Mouse (Mus musculus) midbrain, embryonic 12.5 days (tissue): ENCODE measurements at regions not wholly inside any gene's neighbourhood (a gene's known extent, or its start where the extent isn't known, plus 50 kb on each side); places are given as distances from the start of the nearest gene placed in this dataset.

ENCODE experiments used
- ATAC-seq: fragments of 200-750 bp; cut with Nextera tagmentation; 2 replicates; pipeline ENCODE4 v1.8.0; 2017; ENCODE audit warnings: low read depth, moderate TSS enrichment, moderate library complexity; ENCODE audit not compliant: low FRiP score
- H3K27ac ChIP-seq: fragments of 300-500 bp; sonication (generic); replicated peaks from 2 replicates; pipeline ENCODE4 v1.5.1; 2016; ENCODE audit warnings: mild to moderate bottlenecking
- H3K27me3 ChIP-seq: fragments of 300-500 bp; sonication (generic); 2 replicates; pipeline ENCODE4 v1.6.1; 2016; ENCODE audit warnings: mild to moderate bottlenecking
- H3K36me3 ChIP-seq: fragments of 300-500 bp; sonication (generic); 2 replicates; pipeline ENCODE4 v1.6.1; 2016
- H3K4me1 ChIP-seq: fragments of 300-500 bp; sonication (generic); 2 replicates; pipeline ENCODE4 v1.6.1; 2016
- H3K4me2 ChIP-seq: fragments of 300-500 bp; sonication (generic); replicated peaks from 2 replicates; pipeline ENCODE4 v1.6.1; 2016; ENCODE audit warnings: mild to moderate bottlenecking, moderate library complexity
- H3K4me3 ChIP-seq: fragments of 300-500 bp; sonication (generic); 2 replicates; pipeline ENCODE4 v1.5.1; 2016; ENCODE audit warnings: mild to moderate bottlenecking
- H3K9ac ChIP-seq: fragments of 300-500 bp; sonication (generic); replicated peaks from 2 replicates; pipeline ENCODE4 v1.6.1; 2016; ENCODE audit warnings: mild to moderate bottlenecking, moderate library complexity
- H3K9me3 ChIP-seq: fragments of 300-500 bp; sonication (generic); 2 replicates; pipeline ENCODE4 v1.6.1; 2016; ENCODE audit warnings: mild to moderate bottlenecking
- WGBS: fragments of 180-500 bp; shearing (Covaris S2); methylation state at CpG from one replicate; pipeline ENCODE4 v1.1.7; 2016; 5-methylcytosine and 5-hydroxymethylcytosine counted together

GRCm38 (mm10) chr9:69673463-69674105, 87.2 kb downstream of the Foxb1 start:
- Histone ChIP-seq H3K9me3 (no peaks in the 10 kb centered on the region), H3K4me2 (no peak overlapping the region), H3K9ac (no peak overlapping the region), H3K27ac (no peak overlapping the region), H3K27me3 (peaks cover 42% of the 10 kb centered on the region), H3K4me3 (no peak overlapping the region), H3K4me1 (peaks cover 27% of the 10 kb centered on the region), H3K36me3 (no peaks in the 10 kb centered on the region)
- no peak for ATAC-seq
- 71% methylated on average over 10 of the region's 10 CpGs for WGBS

- H3K27me3 ChIP-seq: peaks cover 46% of the 10 kb centered on the region
- no peak for ATAC-seq
- H3K9me3 ChIP-seq: no peaks in the 10 kb centered on the region
- no peak overlapping the region for H3K4me2 ChIP-seq
- no peak overlapping the region for H3K27ac ChIP-seq
- H3K9ac ChIP-seq: no peak overlapping the region
- H3K4me1 ChIP-seq: peaks cover 32% of the 10 kb centered on the region
- H3K36me3 ChIP-seq: no peaks in the 10 kb centered on the region
- no peak overlapping the region for H3K4me3 ChIP-seq
- WGBS: 59% methylated on average over 13 of the region's 13 CpGs
Observed at GRCm38 (mm10) chr9:69672657-69673462, 87.9 kb downstream of the Foxb1 start.

- H3K36me3 ChIP-seq: no peaks in the 10 kb centered on the region
- 0 out of 2 replicates have a peak, but pooled peaks have one; percentile 14 for ATAC-seq
- H3K9ac ChIP-seq: no peak overlapping the region
- peaks cover 32% of the 10 kb centered on the region for H3K4me1 ChIP-seq
- peak overlapping the region; percentile 77 for H3K4me2 ChIP-seq
- H3K27me3 ChIP-seq: peaks cover 59% of the 10 kb centered on the region
- H3K4me3 ChIP-seq: peak overlapping the region; percentile 39
- no peak overlapping the region for H3K27ac ChIP-seq
- no peaks in the 10 kb centered on the region for H3K9me3 ChIP-seq
- under 1% methylated on average over 18 of the region's 18 CpGs for WGBS
Observed at GRCm38 (mm10) chr9:69671199-69671598, 89.5 kb downstream of the Foxb1 start.

GRCm38 (mm10) chr9:69670551-69671044, 90.1 kb downstream of the Foxb1 start:
- peaks cover 32% of the 10 kb centered on the region for H3K4me1 ChIP-seq
- H3K9ac ChIP-seq: peak overlapping the region; percentile 41
- H3K27me3 ChIP-seq: peaks cover 62% of the 10 kb centered on the region
- ATAC-seq: peak; percentile 81
- H3K36me3 ChIP-seq: no peaks in the 10 kb centered on the region
- H3K4me3 ChIP-seq: peak overlapping the region; percentile 39
- WGBS: 0% methylated on average over 17 of the region's 17 CpGs
- H3K27ac ChIP-seq: no peak overlapping the region
- H3K4me2 ChIP-seq: peak overlapping the region; percentile 77
- H3K9me3 ChIP-seq: no peaks in the 10 kb centered on the region

GRCm38 (mm10) chr9:69669611-69670550, 90.9 kb downstream of the Foxb1 start:
- under 1% methylated on average over 25 of the region's 25 CpGs for WGBS

GRCm38 (mm10) chr9:69668475-69669090, 92.2 kb downstream of the Foxb1 start:
- peaks cover 61% of the 10 kb centered on the region for H3K27me3 ChIP-seq
- no peaks in the 10 kb centered on the region for H3K9me3 ChIP-seq
- H3K27ac ChIP-seq: no peak overlapping the region
- 0 out of 2 replicates have a peak overlapping the region, but pooled peaks have one; percentile 2 for H3K4me2 ChIP-seq
- 7% methylated on average over 9 of the region's 9 CpGs for WGBS
- H3K4me3 ChIP-seq: no peak overlapping the region
- no peak for ATAC-seq
- peaks cover 32% of the 10 kb centered on the region for H3K4me1 ChIP-seq
- no peaks in the 10 kb centered on the region for H3K36me3 ChIP-seq
- no peak overlapping the region for H3K9ac ChIP-seq

More at GRCm38 (mm10) chr9:69669611-69670550, 90.9 kb downstream of the Foxb1 start:
- no peaks in the 10 kb centered on the region for H3K9me3 ChIP-seq
- peak overlapping the region; percentile 77 for H3K4me2 ChIP-seq
- peaks cover 66% of the 10 kb centered on the region for H3K27me3 ChIP-seq
- H3K36me3 ChIP-seq: no peaks in the 10 kb centered on the region
- H3K9ac ChIP-seq: peak overlapping the region; percentile 41
- peaks cover 32% of the 10 kb centered on the region for H3K4me1 ChIP-seq
- H3K4me3 ChIP-seq: peak overlapping the region; percentile 39
- no peak overlapping the region for H3K27ac ChIP-seq
- 0 out of 2 replicates have a peak, but pooled peaks have one; percentile 50 for ATAC-seq

- no peak overlapping the region for H3K9ac ChIP-seq
- no peak overlapping the region for H3K4me2 ChIP-seq
- H3K36me3 ChIP-seq: no peaks in the 10 kb centered on the region
- no peak overlapping the region for H3K4me3 ChIP-seq
- no peak overlapping the region for H3K27ac ChIP-seq
- H3K27me3 ChIP-seq: peaks cover 48% of the 10 kb centered on the region
- no peaks in the 10 kb centered on the region for H3K9me3 ChIP-seq
- ATAC-seq: no peak
- H3K4me1 ChIP-seq: peaks cover 30% of the 10 kb centered on the region
- 67% methylated on average over 7 of the region's 7 CpGs for WGBS
Observed at GRCm38 (mm10) chr9:69667064-69667533, 93.6 kb downstream of the Foxb1 start.

- Histone ChIP-seq H3K9me3 (no peaks in the 10 kb centered on the region), H3K27ac (no peak overlapping the region), H3K4me3 (no peak overlapping the region), H3K4me2 (no peak overlapping the region), H3K4me1 (peaks cover 11% of the 10 kb centered on the region), H3K9ac (no peak overlapping the region), H3K27me3 (peaks cover 37% of the 10 kb centered on the region), H3K36me3 (no peaks in the 10 kb centered on the region)
- ATAC-seq: no peak
- 90% methylated on average over 3 of the region's 3 CpGs for WGBS
Observed at GRCm38 (mm10) chr9:69664201-69664600, 96.5 kb downstream of the Foxb1 start.

- Histone ChIP-seq H3K9ac (no peak overlapping the region), H3K4me2 (no peak overlapping the region), H3K27ac (no peak overlapping the region), H3K27me3 (peaks cover 19% of the 10 kb centered on the region), H3K9me3 (no peaks in the 10 kb centered on the region), H3K36me3 (no peaks in the 10 kb centered on the region), H3K4me3 (no peak overlapping the region), H3K4me1 (no peaks in the 10 kb centered on the region)
- WGBS: 31% methylated on average over 5 of the region's 5 CpGs
- ATAC-seq: no peak
Observed at GRCm38 (mm10) chr9:69662394-69662793, 98.3 kb downstream of the Foxb1 start.

GRCm38 (mm10) chr9:69658276-69658675, 102.5 kb downstream of the Foxb1 start:
- WGBS: 90% methylated on average over 4 of the region's 4 CpGs
- Histone ChIP-seq H3K9ac (no peak overlapping the region), H3K9me3 (no peaks in the 10 kb centered on the region), H3K4me3 (no peak overlapping the region), H3K4me1 (no peaks in the 10 kb centered on the region), H3K27me3 (no peaks in the 10 kb centered on the region; the same call in none of the 2 replicates), H3K4me2 (no peak overlapping the region), H3K36me3 (no peaks in the 10 kb centered on the region), H3K27ac (no peak overlapping the region)
- no peak for ATAC-seq

GRCm38 (mm10) chr9:69656053-69656452, 104.7 kb downstream of the Foxb1 start:
- WGBS: 80% methylated on average over 6 of the region's 6 CpGs
- no peaks in the 10 kb centered on the region; the same call in 1 of the 2 replicates for H3K27me3 ChIP-seq
- H3K4me3 ChIP-seq: no peak overlapping the region
- ATAC-seq: no peak
- no peak overlapping the region for H3K9ac ChIP-seq
- no peak overlapping the region for H3K4me2 ChIP-seq
- no peaks in the 10 kb centered on the region for H3K9me3 ChIP-seq
- no peaks in the 10 kb centered on the region for H3K36me3 ChIP-seq
- no peak overlapping the region for H3K27ac ChIP-seq
- no peaks in the 10 kb centered on the region for H3K4me1 ChIP-seq
